Mouse (Mus musculus) left cerebral cortex, adult 11 months (tissue): ENCODE measurements around the gene Platr25.
"Not testable (repeated sequence)": the region's sequence is repeated elsewhere in the genome, so short reads cannot be mapped to it uniquely, and the experiment has no call there.

Source experiments
- DNase-seq: peaks from one replicate; pipeline ENCODE4 v3.0.0; 2022; ENCODE audit warnings: low spot score

Platr25 gene

DNA sequence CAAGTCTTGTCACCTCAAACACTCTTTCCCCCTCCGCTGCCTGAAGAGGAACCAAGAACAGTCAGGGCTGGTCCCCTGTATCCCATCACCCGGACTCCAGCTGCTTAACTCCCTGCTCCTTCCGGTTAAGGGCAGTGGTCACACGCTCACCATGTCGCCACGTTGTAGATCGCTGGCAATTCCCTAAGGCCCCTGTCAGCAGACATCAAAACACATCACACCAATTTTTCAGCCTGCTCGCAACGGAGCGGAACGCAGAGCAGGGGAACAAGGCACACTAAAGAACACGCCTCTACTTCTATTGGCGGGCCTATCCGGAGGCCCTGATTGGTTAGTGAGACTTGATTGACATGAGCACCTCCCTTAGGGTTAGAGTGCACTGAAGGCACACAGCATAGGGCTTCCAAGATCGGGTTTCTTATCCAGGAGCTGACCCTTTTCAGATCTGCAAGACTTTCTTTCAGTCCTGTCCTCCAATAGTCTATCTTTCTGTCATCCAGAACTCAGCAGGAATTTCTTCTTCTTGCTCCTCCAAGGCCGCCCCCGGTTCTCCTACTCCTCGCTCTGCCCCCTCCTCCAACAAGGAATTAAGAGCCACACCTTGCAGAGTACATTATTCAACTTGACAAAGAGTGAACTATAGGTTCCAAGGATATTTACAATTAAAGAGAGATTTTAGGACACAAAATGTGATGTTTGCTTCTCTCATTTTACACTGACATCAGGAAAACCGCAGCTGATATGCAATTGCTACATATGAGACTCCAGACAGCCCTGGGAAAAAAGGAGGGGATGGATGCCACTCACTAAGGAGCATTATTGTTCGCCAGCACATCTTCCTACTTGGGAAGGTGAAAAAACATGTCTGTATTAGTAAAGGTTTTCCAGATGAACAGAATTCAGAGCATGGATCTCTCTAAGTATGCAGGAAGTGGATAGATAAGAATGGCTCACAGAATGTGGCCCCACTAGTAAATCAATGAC lies at the start of gene Platr25:
Gene Platr25 (minus strand): TSS at position 278 of the 984 bp plus-strand sequence.
- DNase-seq, result peak; percentile 44

DNA sequence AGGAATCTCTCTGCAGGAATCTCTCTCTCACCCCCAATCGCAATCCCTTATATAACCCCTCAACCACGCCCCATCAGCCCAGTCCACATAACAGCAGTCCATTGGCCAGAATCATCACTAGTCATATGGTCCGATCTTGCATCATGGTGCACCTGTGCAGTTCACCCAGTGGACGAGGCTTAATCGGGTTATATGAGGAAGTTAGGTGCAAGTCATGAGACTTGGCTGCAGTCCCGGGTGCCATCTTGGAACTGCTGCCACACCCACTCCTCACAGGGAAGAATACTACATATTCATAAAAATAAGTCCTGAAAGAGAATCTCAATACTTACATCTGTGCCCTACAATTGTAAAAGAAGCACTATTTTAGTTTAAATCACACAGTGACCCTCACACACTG lies 47.5 kb upstream of the Platr25 start:
- not testable (repeated sequence) for DNase-seq

DNA sequence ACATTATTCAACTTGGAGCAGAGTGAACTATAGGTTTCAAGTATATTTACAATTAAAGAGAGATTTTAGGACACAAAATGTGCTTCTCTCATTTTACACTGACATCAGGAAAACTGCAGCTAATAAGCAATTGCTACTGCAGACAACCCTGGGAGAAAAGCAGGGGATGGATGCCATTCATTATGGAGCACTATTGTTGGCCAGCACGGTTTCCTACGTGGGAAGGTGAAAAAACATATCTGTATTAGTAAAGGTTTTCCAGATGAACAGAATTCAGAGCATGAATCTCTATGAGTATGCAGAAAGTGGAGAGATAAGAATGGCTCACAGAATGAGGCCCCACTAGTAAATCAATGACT lies 25.6 kb upstream of the Platr25 start:
- DNase-seq, result not testable (repeated sequence)

DNA sequence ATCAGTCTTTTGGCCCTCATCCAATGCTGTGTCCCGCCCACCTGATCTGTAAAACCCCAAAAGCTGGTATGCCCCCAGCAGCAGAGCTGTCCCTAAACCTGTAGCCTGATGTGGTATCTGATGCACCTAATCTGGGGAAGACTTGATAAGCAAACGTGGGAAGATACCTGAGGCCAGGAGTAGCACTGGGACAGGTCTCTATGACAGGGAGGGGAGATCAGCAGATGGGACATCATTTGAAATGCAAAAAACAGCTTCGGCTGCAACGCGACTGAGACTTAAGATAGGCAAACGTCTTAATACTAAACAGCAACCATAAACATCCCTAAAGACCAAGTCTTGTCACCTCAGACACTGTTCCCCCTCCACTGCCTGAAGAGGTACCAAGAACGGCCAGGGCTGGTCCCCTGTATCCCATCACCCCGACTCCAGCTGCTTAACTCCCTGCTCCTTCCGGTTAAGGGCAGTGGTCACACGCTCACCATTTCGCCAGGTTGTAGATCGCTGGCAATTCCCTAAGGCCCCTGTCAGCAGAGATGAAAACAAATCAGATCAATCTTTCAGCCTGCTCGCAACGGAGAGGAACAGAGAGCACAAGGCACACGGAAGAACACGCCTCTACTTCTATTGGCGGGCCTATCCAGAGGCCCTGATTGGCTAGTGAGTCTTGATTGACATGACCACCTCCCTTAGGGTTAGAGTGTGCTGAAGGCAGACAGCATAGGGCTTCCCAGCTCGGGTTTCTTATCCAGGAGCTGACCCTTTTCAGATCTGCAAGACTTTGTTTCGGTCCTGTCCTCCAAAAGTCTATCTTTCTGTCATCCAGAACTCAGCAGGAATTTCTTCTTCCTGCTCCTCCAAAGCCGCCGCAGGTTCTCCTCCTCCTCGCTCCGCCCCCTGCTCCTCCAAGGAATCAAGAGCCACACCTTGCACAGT lies 25.0 kb upstream of the Platr25 start, which contains the start of gene Gm5141:
Gene Gm5141 (minus strand): TSS at position 610 of the 936 bp plus-strand sequence.
- peak; percentile 43 for DNase-seq

DNA sequence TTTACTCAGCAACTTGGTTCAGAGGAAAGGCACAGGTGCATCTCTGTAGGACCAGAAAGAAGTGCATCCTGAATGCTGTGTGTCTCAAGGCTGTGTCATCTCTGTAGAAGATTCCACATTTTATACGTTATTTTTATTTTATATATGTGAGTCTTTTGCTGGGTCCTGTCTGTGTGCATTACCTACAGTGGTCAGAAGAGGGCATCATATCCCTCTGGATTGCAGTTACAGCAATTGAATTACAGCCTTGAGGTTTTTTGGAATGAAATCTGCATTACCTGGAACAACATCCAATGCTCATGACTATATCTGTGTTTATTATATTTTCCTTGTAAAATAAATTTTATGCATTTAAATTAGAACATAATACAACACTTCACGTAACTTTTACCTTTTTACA lies 3.3 kb upstream of the Platr25 start:
- DNase-seq, result not testable (repeated sequence)

DNA sequence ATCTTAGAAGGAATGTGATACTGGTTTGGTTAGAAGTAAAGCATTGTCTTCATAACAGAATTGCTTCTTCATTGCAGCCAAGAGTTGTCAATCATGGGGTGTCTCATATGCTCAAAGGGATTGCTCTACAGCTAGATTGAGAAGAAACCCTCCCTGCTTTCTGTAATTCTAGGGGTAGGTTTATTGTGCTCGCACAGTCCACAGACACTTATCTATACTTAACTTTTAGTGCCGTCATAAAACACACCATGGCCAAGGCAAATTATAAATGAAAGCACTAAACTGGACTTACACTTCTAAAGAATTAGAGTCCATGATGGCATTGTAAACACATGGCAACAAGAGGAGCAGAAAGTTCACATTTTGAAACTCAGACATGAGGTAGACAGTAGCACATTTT lies 27.2 kb downstream of the Platr25 start:
- DNase-seq, result no peak

DNA sequence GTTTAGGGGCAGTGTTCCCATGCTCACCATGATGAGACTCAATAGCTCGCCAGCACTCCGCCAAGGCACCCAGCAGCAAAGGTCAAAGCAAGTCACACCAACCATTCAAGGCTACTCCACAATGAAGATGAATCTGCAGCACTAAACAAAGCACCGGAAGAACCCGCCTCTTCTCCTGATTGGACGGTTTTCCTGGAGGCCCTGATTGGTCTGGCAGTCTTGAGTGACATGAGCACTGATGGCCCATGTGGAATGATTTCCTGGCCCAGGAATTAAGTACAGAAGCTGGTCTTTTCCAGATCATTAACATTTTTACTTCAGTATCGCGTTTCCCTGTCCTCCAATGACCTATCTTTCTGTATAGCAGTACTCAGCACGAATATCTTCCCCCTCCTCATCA lies 47.9 kb downstream of the Platr25 start:
- DNase-seq, result not testable (repeated sequence)

DNA sequence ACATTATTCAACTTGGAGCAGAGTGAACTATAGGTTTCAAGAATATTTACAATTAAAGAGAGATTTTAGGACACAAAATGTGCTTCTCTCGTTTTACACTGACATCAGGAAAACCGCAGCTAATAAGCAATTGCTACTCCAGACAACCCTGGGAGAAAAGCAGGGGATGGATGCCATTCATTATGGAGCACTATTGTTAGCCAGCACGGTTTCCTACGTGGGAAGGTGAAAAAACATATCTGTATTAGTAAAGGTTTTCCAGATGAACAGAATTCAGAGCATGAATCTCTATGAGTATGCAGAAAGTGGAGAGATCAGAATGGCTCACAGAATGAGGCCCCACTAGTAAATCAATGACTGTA lies 75.2 kb downstream of the Platr25 start:
- not testable (repeated sequence) for DNase-seq

DNA sequence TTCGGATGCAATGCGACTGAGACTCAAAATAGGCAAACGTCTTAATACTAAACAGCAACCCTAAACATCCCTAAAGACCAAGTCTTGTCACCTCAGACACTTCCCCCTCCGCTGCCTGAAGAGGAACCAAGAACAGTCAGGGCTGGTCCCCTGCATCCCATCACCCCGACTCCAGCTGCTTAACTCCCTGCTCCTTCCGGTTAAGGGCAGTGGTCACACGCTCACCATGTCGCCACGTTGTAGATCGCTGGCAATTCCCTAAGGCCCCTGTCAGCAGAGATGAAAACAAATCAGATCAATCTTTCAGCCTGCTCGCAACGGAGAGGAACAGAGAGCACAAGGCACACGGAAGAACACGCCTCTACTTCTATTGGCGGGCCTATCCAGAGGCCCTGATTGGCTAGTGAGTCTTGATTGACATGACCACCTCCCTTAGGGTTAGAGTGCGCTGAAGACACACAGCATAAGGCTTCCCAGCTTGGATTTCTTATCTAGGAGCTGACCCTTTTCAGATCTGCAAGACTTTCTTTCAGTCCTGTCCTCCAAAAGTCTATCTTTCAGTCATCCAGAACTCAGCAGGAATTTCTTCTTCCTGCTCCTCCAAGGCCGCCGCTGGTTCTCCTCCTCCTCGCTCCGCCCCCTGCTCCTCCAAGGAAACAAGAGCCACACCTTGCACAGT lies 75.8 kb downstream of the Platr25 start:
- DNase-seq, result peak; percentile 49

DNA sequence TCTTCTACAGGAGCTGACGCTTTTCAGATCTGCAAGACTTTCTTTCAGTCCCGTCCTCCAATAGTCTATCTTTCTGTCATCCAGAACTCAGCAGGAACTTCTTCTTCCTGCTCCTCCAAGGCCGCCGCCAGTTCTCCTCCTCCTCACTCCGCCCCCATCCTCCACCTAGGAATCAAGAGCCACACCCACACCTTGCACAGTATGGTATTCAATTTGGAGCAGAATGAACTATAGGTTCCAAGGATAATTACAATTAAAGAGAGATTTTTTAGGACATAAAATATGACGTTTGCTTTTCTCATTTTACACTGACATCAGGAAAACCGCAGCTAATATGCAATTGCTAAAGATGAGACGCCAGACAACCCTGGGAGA lies 107.2 kb downstream of the Platr25 start:
- DNase-seq, result no peak

DNA sequence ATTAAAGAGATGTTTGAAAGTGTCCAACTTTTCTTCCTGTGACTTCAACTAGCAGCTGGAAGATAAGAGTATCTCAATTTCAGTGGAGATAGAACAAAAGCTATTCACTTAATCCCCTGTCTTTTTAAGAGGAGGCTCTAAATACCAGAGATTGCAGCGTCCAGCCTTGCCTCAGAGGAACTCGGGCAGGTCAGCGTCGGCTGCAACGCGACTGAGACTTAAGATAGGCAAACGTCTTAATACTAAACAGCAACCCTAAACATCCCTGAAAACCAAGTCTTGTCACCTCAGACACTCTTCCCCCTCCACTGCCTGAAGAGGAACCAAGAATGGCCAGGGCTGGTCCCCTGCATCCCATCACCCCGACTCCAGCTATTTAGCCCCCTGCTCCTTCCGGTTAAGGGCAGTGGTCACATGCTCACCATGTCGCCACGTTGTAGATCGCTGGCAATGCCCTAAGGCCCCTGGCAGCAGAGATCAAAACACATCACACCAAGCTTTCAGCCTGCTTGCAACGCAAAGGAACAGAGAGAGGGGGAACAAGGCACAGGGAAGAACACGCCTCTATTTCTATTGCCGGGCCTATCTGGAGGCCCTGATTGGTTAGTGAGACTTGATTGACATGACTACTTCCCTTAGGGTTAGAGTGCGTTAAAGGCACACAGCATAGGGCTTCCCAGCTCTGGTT lies 107.7 kb downstream of the Platr25 start:
- DNase-seq, result peak; percentile 84

DNA sequence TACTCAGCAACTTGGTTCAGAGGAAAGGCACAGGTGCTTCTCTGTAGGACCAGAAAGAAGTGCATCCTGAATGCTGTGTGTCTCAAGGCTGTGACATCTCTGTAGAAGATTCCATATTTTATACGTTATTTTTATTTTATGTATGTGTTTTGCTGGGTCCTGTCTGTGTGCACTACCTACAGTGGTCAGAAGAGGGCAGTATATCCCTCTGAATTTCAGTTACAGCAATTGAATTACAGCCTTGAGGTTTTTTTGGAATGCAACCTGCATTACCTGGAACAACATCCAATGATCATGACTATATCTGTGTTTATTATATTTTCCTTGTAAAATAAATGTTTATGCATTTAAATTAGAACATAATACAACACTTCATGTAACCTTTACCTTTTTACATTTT lies 133.4 kb downstream of the Platr25 start:
- DNase-seq, result not testable (repeated sequence)

DNA sequence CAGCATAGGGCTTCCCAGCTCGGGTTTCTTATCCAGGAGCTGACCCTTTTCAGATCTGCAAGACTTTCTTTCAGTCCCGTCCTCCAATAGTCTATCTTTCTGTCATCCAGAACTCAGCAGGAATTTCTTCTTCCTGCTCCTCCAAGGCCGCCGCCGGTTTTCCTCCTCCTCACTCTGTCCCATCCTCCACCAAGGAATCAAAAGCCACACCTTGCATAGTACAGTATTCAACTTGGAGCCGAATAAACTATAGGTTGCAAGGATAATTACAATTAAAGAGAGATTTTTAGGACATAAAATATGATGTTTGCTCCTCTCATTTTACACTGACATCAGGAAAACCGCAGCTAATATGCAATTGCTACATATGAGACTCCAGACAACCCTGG lies 136.2 kb downstream of the Platr25 start:
- not testable (repeated sequence) for DNase-seq

DNA sequence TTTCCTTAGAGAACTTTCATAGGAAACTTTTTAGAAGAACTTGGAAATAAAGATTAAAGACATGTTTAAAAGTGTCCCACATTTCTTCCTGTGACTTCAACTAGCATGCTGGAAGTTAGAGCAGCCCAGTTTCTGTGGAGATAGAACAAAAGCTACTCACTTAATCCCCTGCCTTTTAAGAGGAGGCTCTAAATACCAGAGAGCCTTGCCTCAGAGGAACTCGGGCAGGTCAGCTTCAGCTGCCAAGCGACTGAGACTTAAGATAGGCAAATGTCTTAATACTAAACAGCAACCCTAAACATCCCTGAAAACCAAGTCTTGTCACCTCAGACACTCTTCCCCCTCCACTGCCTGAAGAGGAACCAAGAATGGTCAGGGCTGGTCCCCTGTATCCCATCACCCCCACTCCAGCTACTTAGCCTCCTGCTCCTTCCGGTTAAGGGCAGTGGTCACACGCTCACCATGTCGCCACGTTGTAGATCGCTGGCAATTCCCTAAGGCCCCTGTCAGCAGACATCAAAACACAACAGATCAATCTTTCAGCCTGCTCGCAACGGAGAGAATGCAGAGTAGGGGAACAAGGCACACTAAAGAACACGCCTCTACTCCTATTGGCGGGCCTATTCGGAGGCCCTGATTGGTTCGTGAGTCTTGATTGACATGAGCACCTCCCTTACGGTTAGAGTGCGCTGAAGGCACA lies 136.8 kb downstream of the Platr25 start, which contains the start of gene 6720489N17Rik:
Gene 6720489N17Rik (minus strand): TSS at position 606 of the 700 bp plus-strand sequence.
- DNase-seq, result peak; percentile 72
